10 mouse cellular contexts compared by ENCODE assay signal in the genomic region with DNA sequence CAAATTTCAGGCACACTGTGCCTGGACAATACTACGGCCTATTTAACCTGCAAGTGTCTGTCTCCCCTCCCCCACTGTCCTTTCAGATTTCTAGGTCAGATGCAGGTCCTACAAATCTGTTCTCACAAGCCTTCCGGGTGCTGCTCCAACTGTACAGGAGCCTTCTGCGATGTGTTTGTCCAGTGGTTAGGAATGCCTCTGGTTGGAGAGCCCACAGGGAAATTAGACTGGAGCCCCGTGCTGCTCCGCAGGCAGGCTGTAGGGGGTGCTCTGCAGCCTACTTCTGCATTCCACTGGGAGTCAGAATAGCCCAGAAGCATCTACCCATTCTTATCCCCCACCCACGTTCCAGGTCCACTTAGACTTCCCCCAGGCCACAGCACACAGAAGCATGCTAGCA.
DNase-seq lines count a peak whose midpoint lies in the region; ATAC-seq and TF ChIP-seq lines count a peak whose summit lies in the region.
"Had no signal": no experiment of that assay in that cellular context is flagged by ENCODE, and none has a peak within 500 bp of the region (broad histone marks: within the 10 kb centered on the region; RNA-seq: fewer than 3 reads in every experiment).

No protein-coding gene starts in this region.

- TF ChIP-seq CTCF in CH12.LX (conservative IDR thresholded peaks at IDR 0.05 in 1 of 2, IDR thresholded peaks at IDR 0.05 in 1 of 2; ENCODE audit: low read depth in 2 of 2, low read length in 2 of 2) = peak; percentile 30 to 57; a peak in 3 of 4 replicates

- no peak for TF ChIP-seq POLR2A in CH12.LX (IDR thresholded peaks at IDR 0.05; ENCODE audit: low read depth, low read length)

- DNase-seq in adrenal gland, adult (ENCODE audit: inconsistent age in 2 of 2, low spot score in 1 of 2) = peak; percentile 74
- no peak for DNase-seq in adrenal gland, postnatal 4 days (ENCODE audit: low spot score in 2 of 2)
- DNase-seq in kidney, postnatal 14 days = no peak
- DNase-seq in CH12.LX (ENCODE audit: extremely low read depth) = no peak
- DNase-seq in forebrain, embryonic 14.5 days (ENCODE audit: low spot score) = no peak
- no peak for DNase-seq in Muller cell, postnatal 12 days (ENCODE audit: inconsistent ontology term)
- no peak for DNase-seq in urinary bladder, postnatal 10 days (ENCODE audit: low spot score)
- DNase-seq: thymus, adult 2 months had no signal

- no peak overlapping the region for H3K4me3 ChIP-seq in kidney, embryonic 14.5 days (ENCODE audit: low read length)
- no peak overlapping the region for H3K4me3 ChIP-seq in CH12.LX (replicated peaks in 1 of 3; ENCODE audit: low read depth in 2 of 3, low read length in 2 of 3, poor library complexity in 1 of 3)
- H3K4me3 ChIP-seq in forebrain, embryonic 14.5 days (ENCODE audit: low read depth, low read length) = no peak overlapping the region
- H3K4me3 ChIP-seq: midbrain, embryonic 10.5 days had no signal

- H3K27ac ChIP-seq in kidney, embryonic 14.5 days (ENCODE audit: low read depth, low read length) = no peak overlapping the region
- H3K27ac ChIP-seq in CH12.LX (ENCODE audit: insufficient read depth, low read depth) = no peak overlapping the region
- H3K27ac ChIP-seq in forebrain, embryonic 14.5 days (ENCODE audit: low read depth, low read length) = no peak overlapping the region

- TF ChIP-seq RAD21 in CH12.LX (IDR thresholded peaks at IDR 0.05; ENCODE audit: low read depth, low read length) = peak; percentile 40

- dilution Hi-C loops in CH12.LX (cut with MboI; ENCODE audit: extremely low pct_ligation_motif_present, extremely low pct_unique_long_range_greater_than_20kb, low sequenced_read_pairs) = no loop called here

- no peaks in the 10 kb centered on the region for H3K36me3 ChIP-seq in kidney, embryonic 14.5 days (ENCODE audit: control insufficient read depth, insufficient read depth, low read length)
- no peaks in the 10 kb centered on the region for H3K36me3 ChIP-seq in CH12.LX (replicated peaks in 1 of 2; ENCODE audit: control insufficient read depth in 1 of 2, insufficient read depth in 1 of 2, low read length in 1 of 2)
- H3K36me3 ChIP-seq in forebrain, embryonic 14.5 days (ENCODE audit: control insufficient read depth, insufficient read depth, low read length) = no peaks in the 10 kb centered on the region
- H3K36me3 ChIP-seq: midbrain, embryonic 10.5 days had no signal

- H3K79me2 ChIP-seq in CH12.LX (replicated peaks; ENCODE audit: control insufficient read depth, extremely low read depth, insufficient read depth, poor library complexity, severe bottlenecking) = no peaks in the 10 kb centered on the region

- H3K9ac ChIP-seq in kidney, embryonic 14.5 days (ENCODE audit: low read depth, low read length) = no peak overlapping the region
- no peak overlapping the region for H3K9ac ChIP-seq in CH12.LX (ENCODE audit: insufficient read depth, low read depth)
- H3K9ac ChIP-seq in forebrain, embryonic 14.5 days (ENCODE audit: low read length) = no peak overlapping the region

- in situ Hi-C loops in CH12.LX (cut with MboI; ENCODE audit: low pct_ligation_motif_present, low pct_unique_long_range_greater_than_20kb, low sequenced_read_pairs) = no loop called here

- ATAC-seq in kidney, embryonic 14.5 days (ENCODE audit: low FRiP score, low TSS enrichment) = 0 out of 2 replicates have a peak, but pooled peaks have one; percentile 10
- ATAC-seq in forebrain, embryonic 14.5 days = 0 out of 2 replicates have a peak, but pooled peaks have one; percentile 40

- no peak overlapping the region for H3K4me2 ChIP-seq in kidney, embryonic 14.5 days (replicated peaks; ENCODE audit: low read depth, low read length)
- H3K4me2 ChIP-seq in CH12.LX (ENCODE audit: insufficient read depth, low read depth, poor library complexity, severe bottlenecking) = no peak overlapping the region
- H3K4me2 ChIP-seq in forebrain, embryonic 14.5 days (ENCODE audit: low read length) = no peak overlapping the region

- TF ChIP-seq EP300 in CH12.LX (IDR thresholded peaks at IDR 0.05; ENCODE audit: low read length) = no peak

- 65% methylated on average over 6 of the region's 6 CpGs for WGBS in kidney, embryonic 14.5 days
- 69% methylated on average over 6 of the region's 6 CpGs for WGBS in forebrain, embryonic 14.5 days

- H3K4me1 ChIP-seq in kidney, embryonic 14.5 days (ENCODE audit: control insufficient read depth, insufficient read depth, low read length) = peaks cover 26% of the 10 kb centered on the region
- H3K4me1 ChIP-seq in CH12.LX (ENCODE audit: control insufficient read depth in 1 of 2, insufficient read depth in 2 of 2) = peaks cover 0 to 25% of the 10 kb centered on the region in 2 experiments; a peak in 2 of 4 replicates
- H3K4me1 ChIP-seq in forebrain, embryonic 14.5 days (ENCODE audit: control insufficient read depth, insufficient read depth, low read length) = peaks cover 9% of the 10 kb centered on the region

- no peaks in the 10 kb centered on the region for H3K27me3 ChIP-seq in kidney, embryonic 14.5 days (ENCODE audit: control insufficient read depth, insufficient read depth, low read length)
- H3K27me3 ChIP-seq in CH12.LX (replicated peaks) = no peaks in the 10 kb centered on the region
- no peaks in the 10 kb centered on the region for H3K27me3 ChIP-seq in forebrain, embryonic 14.5 days (replicated peaks; ENCODE audit: control insufficient read depth, insufficient read depth, low read length)

- H3K9me3 ChIP-seq in kidney, embryonic 14.5 days (ENCODE audit: control insufficient read depth, low read length) = no peaks in the 10 kb centered on the region
- H3K9me3 ChIP-seq in CH12.LX (replicated peaks; ENCODE audit: low read length) = no peaks in the 10 kb centered on the region
- no peaks in the 10 kb centered on the region for H3K9me3 ChIP-seq in forebrain, embryonic 14.5 days (replicated peaks; ENCODE audit: control insufficient read depth, low read length)
- H3K9me3 ChIP-seq: midbrain, embryonic 10.5 days had no signal

TF ChIP-seq in CH12.LX, 34 proteins besides CTCF, POLR2A, EP300 and RAD21:
- TF ChIP-seq ZNF384 (IDR thresholded peaks at IDR 0.05; ENCODE audit: low read depth, low read length) (no peak), SMC3 (IDR thresholded peaks at IDR 0.05; ENCODE audit: low read depth, low read length) (peak; percentile 9; the same call in 1 of the 2 replicates)
TF ChIP-seq in CH12.LX: peak in this region for 1.

Comparison
In these comparisons a context has a peak if more than half of its experiments do, and no peak if none do; other contexts are left out.
1. DNase-seq: peak in adrenal gland, adult (2 of 2); none in adrenal gland, postnatal 4 days (0 of 2), kidney, postnatal 14 days (single experiment), CH12.LX (single experiment), forebrain, embryonic 14.5 days (single experiment), Muller cell, postnatal 12 days (single experiment) and urinary bladder, postnatal 10 days (single experiment).